Mouse (Mus musculus): Measurements from ENCODE around the gene Lrmda. TPM values are rescaled to one million over a fixed set of nuclear protein-coding genes. Genes with fewer than 3 reads are reported as not detected.

The Lrmda gene
- total RNA-seq, 2 experiments from 2014 or later = 2.3 to 3.1 TPM

- DNase-seq (ENCODE audit: low spot score) = no peak
Observed at GRCm38 (mm10) chr14:22152701-22153100, 133.2 kb downstream of the Lrmda start.

GRCm38 (mm10) chr14:22154096-22154495 is 134.6 kb downstream of the Lrmda start:
- DNase-seq (ENCODE audit: low spot score) = no peak

- no peak for DNase-seq (ENCODE audit: low spot score)
Observed at GRCm38 (mm10) chr14:22155034-22155433, 135.5 kb downstream of the Lrmda start.

GRCm38 (mm10) chr14:22155512-22156026 is 136.1 kb downstream of the Lrmda start:
- no peak for DNase-seq (ENCODE audit: low spot score)

GRCm38 (mm10) chr14:22156991-22157390 is 137.5 kb downstream of the Lrmda start:
- DNase-seq (ENCODE audit: low spot score) = no peak

GRCm38 (mm10) chr14:22161416-22161815 is 141.9 kb downstream of the Lrmda start:
- no peak for DNase-seq (ENCODE audit: low spot score)

- DNase-seq (ENCODE audit: low spot score) = no peak
Observed at GRCm38 (mm10) chr14:22167285-22167684, 147.8 kb downstream of the Lrmda start.

- no peak for DNase-seq (ENCODE audit: low spot score)
Observed at GRCm38 (mm10) chr14:22168077-22168794, 148.7 kb downstream of the Lrmda start.

- DNase-seq (ENCODE audit: low spot score) = no peak
Observed at GRCm38 (mm10) chr14:22168795-22169568, 149.5 kb downstream of the Lrmda start.

GRCm38 (mm10) chr14:22174757-22175156 is 155.2 kb downstream of the Lrmda start:
- no peak for DNase-seq (ENCODE audit: low spot score)

GRCm38 (mm10) chr14:22179761-22180160 is 160.2 kb downstream of the Lrmda start:
- DNase-seq (ENCODE audit: low spot score) = no peak

GRCm38 (mm10) chr14:22181508-22181907 is 162.0 kb downstream of the Lrmda start:
- DNase-seq (ENCODE audit: low spot score) = no peak

- DNase-seq (ENCODE audit: low spot score) = no peak
Observed at GRCm38 (mm10) chr14:22183195-22183594, 163.7 kb downstream of the Lrmda start.

- no peak for DNase-seq (ENCODE audit: low spot score)
Observed at GRCm38 (mm10) chr14:22185452-22185851, 165.9 kb downstream of the Lrmda start.

GRCm38 (mm10) chr14:22190111-22190510 is 170.6 kb downstream of the Lrmda start:
- DNase-seq (ENCODE audit: low spot score) = no peak

GRCm38 (mm10) chr14:22192185-22192584 is 172.7 kb downstream of the Lrmda start:
- DNase-seq (ENCODE audit: low spot score) = no peak

- DNase-seq (ENCODE audit: low spot score) = no peak
Observed at GRCm38 (mm10) chr14:22198021-22198420, 178.5 kb downstream of the Lrmda start.

- DNase-seq (ENCODE audit: low spot score) = no peak
Observed at GRCm38 (mm10) chr14:22198641-22199425, 179.3 kb downstream of the Lrmda start.

GRCm38 (mm10) chr14:22201667-22202066 is 182.2 kb downstream of the Lrmda start:
- no peak for DNase-seq (ENCODE audit: low spot score)

GRCm38 (mm10) chr14:22210601-22211000 is 191.1 kb downstream of the Lrmda start:
- no peak for DNase-seq (ENCODE audit: low spot score)

GRCm38 (mm10) chr14:22218183-22218582 is 198.7 kb downstream of the Lrmda start:
- DNase-seq (ENCODE audit: low spot score) = no peak

GRCm38 (mm10) chr14:22222038-22222437 is 202.5 kb downstream of the Lrmda start:
- no peak for DNase-seq (ENCODE audit: low spot score)

Measured in gastrocnemius, adult 18-20 months (tissue).